Mouse (Mus musculus) gastrocnemius, postnatal 4 days (tissue): Measurements from ENCODE around the gene Gal3st1. TPM values are rescaled to one million over a fixed set of nuclear protein-coding genes. Genes with fewer than 3 reads are reported as not detected.

Source experiments
- DNase-seq, 2 experiments: peaks; one replicate each; pipeline ENCODE4 v3.0.0; 2021 to 2022; ENCODE audit warnings: low spot score in 2 of 2, mixed read lengths in 2 of 2
- total RNA-seq, 2 experiments: library from RNA; stranded (reverse); gene quantifications; 2 replicates each; pipeline ENCODE4 v1.2.3; 2021

Gene Gal3st1
- total RNA-seq, 2 experiments from 2014 or later, result 4.9 to 5.0 TPM

GRCm38 (mm10) chr11:4031126-4031941 is 47.9 kb downstream of the Gal3st1 start, which contains the start of gene Sec14l4:
Gene Sec14l4 (plus strand): TSS chr11:4031462.
- DNase-seq, result no peak

- no peak for DNase-seq
Observed at GRCm38 (mm10) chr11:4031961-4032360, 48.5 kb downstream of the Gal3st1 start.

DNA sequence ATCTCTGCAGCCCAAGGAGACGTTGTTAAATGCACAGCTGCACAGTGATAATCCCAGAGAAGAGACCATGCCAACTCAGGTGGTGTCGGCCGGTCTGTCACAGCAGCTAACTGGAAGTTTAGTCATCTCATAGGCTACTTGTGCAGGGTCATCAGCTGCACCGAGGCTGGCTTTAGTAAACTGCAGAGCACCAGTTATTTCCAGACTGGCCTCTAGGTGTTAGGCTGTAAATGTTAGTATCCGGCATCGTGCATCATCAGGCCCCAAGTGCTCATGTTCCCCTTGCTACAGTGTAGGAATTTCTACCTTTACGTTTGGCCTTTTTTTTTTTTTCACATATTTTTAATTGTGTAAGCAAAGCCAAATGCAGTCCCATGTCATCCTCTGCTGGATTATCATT is 50.0 kb downstream of the Gal3st1 start:
- DNase-seq, result no peak

GRCm38 (mm10) chr11:4034169-4034568 is 50.7 kb downstream of the Gal3st1 start:
- no peak for DNase-seq

- DNase-seq, result no peak
Observed at GRCm38 (mm10) chr11:4035116-4035892, 51.9 kb downstream of the Gal3st1 start.

DNA sequence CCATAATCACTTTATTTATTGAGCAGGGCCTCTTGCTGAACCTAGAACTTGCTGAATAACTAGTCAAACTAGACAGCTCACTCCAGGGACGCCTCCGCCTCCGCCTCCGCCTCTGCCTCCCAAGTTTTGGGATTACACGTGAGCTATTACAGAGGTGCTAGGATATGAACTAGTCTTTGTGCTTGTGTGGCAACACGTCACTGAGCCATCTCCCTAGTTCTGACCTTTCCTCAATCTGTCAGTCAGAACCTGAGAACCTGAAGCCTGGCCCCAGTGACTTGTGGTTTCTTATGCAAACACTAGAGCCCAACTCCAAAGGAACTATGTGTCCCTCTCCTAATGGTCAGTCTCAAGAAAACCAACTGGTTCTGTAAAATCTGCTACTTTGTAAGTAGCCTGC is 52.5 kb downstream of the Gal3st1 start:
- no peak for DNase-seq

GRCm38 (mm10) chr11:4036365-4037084 is 53.1 kb downstream of the Gal3st1 start:
- DNase-seq, result no peak

DNA sequence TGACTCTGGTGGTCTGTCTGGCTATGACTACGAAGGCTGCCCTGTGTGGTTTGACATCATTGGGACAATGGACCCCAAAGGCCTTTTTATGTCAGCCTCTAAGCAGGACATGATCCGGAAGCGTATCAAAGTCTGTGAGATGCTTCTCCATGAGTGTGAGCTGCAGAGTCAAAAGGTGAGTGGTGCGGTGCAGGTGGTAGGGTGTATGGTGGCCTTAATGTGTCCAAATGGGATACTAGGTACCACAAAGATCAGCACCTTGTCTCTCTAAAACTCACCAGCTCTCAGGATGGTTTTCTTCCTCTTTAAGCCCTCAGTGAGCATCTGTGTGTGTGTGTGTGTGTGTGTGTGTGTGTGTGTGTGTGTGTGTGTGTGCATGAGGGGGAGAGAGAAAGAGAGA is 56.5 kb downstream of the Gal3st1 start:
- DNase-seq, result no peak

GRCm38 (mm10) chr11:4041123-4041625 is 57.7 kb downstream of the Gal3st1 start:
- no peak for DNase-seq

DNA sequence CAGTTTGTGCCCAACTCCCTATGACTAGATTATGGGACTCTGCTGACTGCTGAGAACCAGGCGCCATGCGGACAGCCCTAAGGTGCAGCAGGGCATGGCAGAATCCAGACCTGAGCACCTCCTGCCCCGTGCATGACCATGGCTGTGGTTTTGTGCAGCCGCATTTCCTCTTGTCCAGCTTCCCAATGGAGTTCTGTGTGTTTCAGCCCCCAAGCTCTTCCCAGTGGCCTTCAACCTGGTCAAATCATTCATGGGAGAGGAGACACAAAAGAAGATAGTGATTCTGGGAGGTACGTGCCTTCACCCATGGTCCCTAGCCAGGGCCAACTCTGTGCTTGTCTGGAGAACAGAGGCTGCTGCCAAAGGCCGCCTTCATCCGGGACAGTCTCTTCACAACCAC is 59.6 kb downstream of the Gal3st1 start:
- no peak for DNase-seq

GRCm38 (mm10) chr11:4046526-4046925 is 63.1 kb downstream of the Gal3st1 start:
- DNase-seq, result no peak

DNA sequence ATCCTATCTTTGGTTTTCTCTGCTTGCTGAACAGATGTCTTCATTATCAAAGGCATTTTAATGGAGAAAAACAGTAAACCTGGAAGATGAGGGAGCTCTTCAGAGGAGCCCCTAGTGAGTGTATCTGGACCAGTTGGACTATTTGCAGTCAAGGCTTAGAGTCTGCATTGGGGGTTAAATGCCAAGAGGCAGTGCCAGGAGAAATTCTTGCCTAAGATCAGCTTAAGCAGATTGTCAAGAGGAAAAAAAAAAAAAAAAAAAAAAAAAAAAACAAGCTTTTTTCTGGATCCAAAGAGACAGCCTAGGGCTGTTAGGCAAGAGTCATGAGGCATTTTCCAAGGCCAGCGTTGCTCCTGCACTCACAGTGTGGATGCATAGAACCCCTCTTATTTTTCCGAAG is 64.3 kb downstream of the Gal3st1 start:
- no peak for DNase-seq

DNA sequence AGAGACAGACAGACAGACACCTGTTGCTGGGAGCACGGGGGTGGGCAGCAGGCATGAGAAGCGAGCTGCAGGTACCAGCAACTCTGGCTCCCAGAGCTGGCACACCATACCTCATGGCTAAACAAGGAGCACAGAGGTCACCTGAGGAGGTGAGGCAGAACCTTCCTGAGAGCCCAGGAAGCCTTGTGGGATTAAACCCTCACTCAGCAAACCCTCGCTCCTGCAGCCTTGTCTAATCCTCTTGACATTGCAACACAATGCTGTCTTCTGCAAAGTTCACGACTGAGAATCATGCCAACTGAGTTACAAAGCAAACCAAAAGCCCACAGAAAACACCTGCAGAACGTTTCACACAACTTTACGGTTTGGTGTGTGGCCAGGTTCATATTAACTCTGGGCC is 65.0 kb downstream of the Gal3st1 start:
- no peak for DNase-seq

Other genes with a start within 250 kb of the Gal3st1 start
- gene Osbp2, start 119.7 kb upstream of the Gal3st1 start, total RNA-seq, result 1 to 10 TPM; 1.1 to 1.7 TPM
- gene 4921536K21Rik, start 88.5 kb upstream of the Gal3st1 start, total RNA-seq, result under 1 TPM; 0.17 to 0.21 TPM
- 1 to 10 TPM; 4.3 to 4.7 TPM for gene Dusp18, start 88.4 kb upstream of the Gal3st1 start, total RNA-seq
- gene Slc35e4, start 69.0 kb upstream of the Gal3st1 start, total RNA-seq, result 10 to 100 TPM; 11.1 to 11.5 TPM
- gene Tcn2, start 51.5 kb upstream of the Gal3st1 start, total RNA-seq, result 10 to 100 TPM; 25.2 to 32.3 TPM
- 10 to 100 TPM; 47.7 to 53.1 TPM for gene Pes1, start 19.7 kb upstream of the Gal3st1 start, total RNA-seq
- not detected for gene 4930556J24Rik, start 6.9 kb upstream of the Gal3st1 start, total RNA-seq
- gene Sec14l4, start 47.8 kb downstream of the Gal3st1 start, total RNA-seq, result under 1 TPM in 1 of 2 experiments, not detected in 1; 0.18 TPM
- not detected for gene Sec14l3, start 81.2 kb downstream of the Gal3st1 start, total RNA-seq
- 10 to 100 TPM in 1 of 2 experiments, 1 to 10 TPM in 1; 10.0 to 12.5 TPM for gene Mtfp1, start 111.8 kb downstream of the Gal3st1 start, total RNA-seq
- 1 to 10 TPM; 2.3 to 2.6 TPM for gene Sec14l2, start 139.8 kb downstream of the Gal3st1 start, total RNA-seq
- 10 to 100 TPM; 12.8 to 18.1 TPM for gene Rnf215, start 151.6 kb downstream of the Gal3st1 start, total RNA-seq
- 10 to 100 TPM in 1 of 2 experiments, 1 to 10 TPM in 1; 8.7 to 10.3 TPM for gene Ccdc157, start 176.7 kb downstream of the Gal3st1 start, total RNA-seq
- gene Sf3a1, start 176.7 kb downstream of the Gal3st1 start, total RNA-seq, result 10 to 100 TPM; 41.2 to 50.6 TPM
- gene Tbc1d10a, start 203.2 kb downstream of the Gal3st1 start, total RNA-seq, result 10 to 100 TPM; 10.1 to 12.2 TPM
- 1 to 10 TPM; 8.7 to 9.8 TPM for gene Castor1, start 234.6 kb downstream of the Gal3st1 start, total RNA-seq